Mouse (Mus musculus) spleen, adult 18-20 months (tissue): ENCODE measurements at regions not wholly inside any gene's neighbourhood (a gene's known extent, or its start where the extent isn't known, plus 50 kb on each side); places are given as distances from the start of the nearest gene placed in this dataset.
"Not testable (repeated sequence)": the region's sequence is repeated elsewhere in the genome, so short reads cannot be mapped to it uniquely, and the experiment has no call there.

Experiments
- DNase-seq, 2 experiments: peaks; one replicate each; pipeline ENCODE4 v3.0.0; 2022; ENCODE audit warnings: mixed read lengths in 2 of 2

- not testable (repeated sequence) for DNase-seq
Observed at GRCm38 (mm10) chr10:51397016-51397415, 83.4 kb upstream of the Gm49339 start.

GRCm38 (mm10) chr10:51405141-51405540 lies 75.3 kb upstream of the Gm49339 start:
- peak in 1 of 2 experiments; percentile 46 for DNase-seq

- DNase-seq: no peak
Observed at GRCm38 (mm10) chr10:51412795-51413194, 67.6 kb upstream of the Gm49339 start.

- no peak for DNase-seq
Observed at GRCm38 (mm10) chr10:51414512-51414911, 65.9 kb upstream of the Gm49339 start.

GRCm38 (mm10) chr10:51416723-51417122 lies 63.7 kb upstream of the Gm49339 start:
- no peak for DNase-seq

GRCm38 (mm10) chr10:51417221-51417911 lies 63.0 kb upstream of the Gm49339 start:
- DNase-seq: no peak

GRCm38 (mm10) chr10:51418550-51418949 lies 61.9 kb upstream of the Gm49339 start:
- DNase-seq: no peak

- no peak for DNase-seq
Observed at GRCm38 (mm10) chr10:51422501-51422900, 57.9 kb upstream of the Gm49339 start.
